Mouse (Mus musculus) neural tube, embryonic 14.5 days (tissue): ENCODE results near the gene Map4k5. TPM values are rescaled to one million over a fixed set of nuclear protein-coding genes. Genes with fewer than 3 reads are reported as not detected.
A peak's percentile ranks its signal among the peaks of the same experiment; 100 is the strongest.

Experiments used
- ATAC-seq: fragments of 200-750 bp; cut with Nextera tagmentation; 2 replicates; pipeline ENCODE4 v1.8.0; 2017; ENCODE audit warnings: low read depth, mild to moderate bottlenecking, moderate TSS enrichment, moderate library complexity
- H3K27ac ChIP-seq: fragments of 300-500 bp; sonication (generic); 2 replicates; pipeline ENCODE4 v1.5.1; 2014; ENCODE audit warnings: low read depth, mild to moderate bottlenecking, control low read depth, low read length, moderate library complexity, mixed read lengths
- H3K27me3 ChIP-seq: fragments of 300-500 bp; sonication (generic); 2 replicates; pipeline ENCODE4 v1.6.1; 2014; ENCODE audit warnings: low read length; ENCODE audit not compliant: control insufficient read depth, insufficient read depth
- H3K36me3 ChIP-seq: fragments of 300-500 bp; sonication (generic); 2 replicates; pipeline ENCODE4 v1.6.1; 2014; ENCODE audit warnings: low read length, mixed read lengths; ENCODE audit not compliant: control insufficient read depth, insufficient read depth
- H3K4me1 ChIP-seq: fragments of 300-500 bp; sonication (generic); 2 replicates; pipeline ENCODE4 v1.6.1; 2014; ENCODE audit warnings: low read length; ENCODE audit not compliant: control insufficient read depth, insufficient read depth
- H3K4me2 ChIP-seq: fragments of 300-500 bp; sonication (generic); 2 replicates; pipeline ENCODE4 v1.6.1; 2014; ENCODE audit warnings: mild to moderate bottlenecking, low read depth, low read length, control low read depth
- H3K4me3 ChIP-seq: fragments of 300-500 bp; sonication (generic); 2 replicates; pipeline ENCODE4 v1.5.1; 2014; ENCODE audit warnings: low read depth, low read length, control low read depth, mixed read lengths
- H3K9ac ChIP-seq: fragments of 300-500 bp; sonication (generic); replicated peaks from 2 replicates; pipeline ENCODE4 v1.6.1; 2014; ENCODE audit warnings: low read depth, mild to moderate bottlenecking, control low read depth, low read length, mixed read lengths
- H3K9me3 ChIP-seq: fragments of 300-500 bp; sonication (generic); 2 replicates; pipeline ENCODE4 v1.6.1; 2016; ENCODE audit warnings: low read length; ENCODE audit not compliant: control insufficient read depth
- WGBS: fragments of 180-500 bp; shearing (Covaris S2); extraction: QIAGEN DNeasy Blood & Tissue Kit; methylation state at CpG from one replicate; pipeline ENCODE4 v1.1.7; 2014; 5-methylcytosine and 5-hydroxymethylcytosine counted together
- polyA plus RNA-seq: library from polyadenylated mRNA; unstranded; fragments of >200 nt; fragmentation: Nextera tagmentation; extraction: Ambion mirVana; gene quantifications from 2 replicates; pipeline ENCODE4 v1.2.1, GENCODE M21; 2014

Map4k5 gene
- polyA plus RNA-seq, 1 experiment from 2014 or later = 35.3 TPM

GRCm38 (mm10) chr12:69879172-69879665, 13.8 kb downstream of the Map4k5 start:
- Histone ChIP-seq H3K36me3 (no peaks in the 10 kb centered on the region), H3K4me1 (peaks cover 9% of the 10 kb centered on the region; the same call in 1 of the 2 replicates), H3K9me3 (no peaks in the 10 kb centered on the region), H3K27ac (no peak overlapping the region), H3K4me3 (no peak overlapping the region), H3K9ac (no peak overlapping the region), H3K27me3 (no peaks in the 10 kb centered on the region), H3K4me2 (no peak overlapping the region)
- WGBS = 5% methylated on average over 4 of the region's 4 CpGs
- ATAC-seq = 0 out of 2 replicates have a peak, but pooled peaks have one; percentile 34

GRCm38 (mm10) chr12:69877842-69878363, 15.1 kb downstream of the Map4k5 start:
- peaks cover 9% of the 10 kb centered on the region; the same call in 1 of the 2 replicates for H3K4me1 ChIP-seq
- 87% methylated on average over 9 of the region's 9 CpGs for WGBS
- H3K4me2 ChIP-seq = no peak overlapping the region
- H3K27ac ChIP-seq = no peak overlapping the region
- H3K4me3 ChIP-seq = no peak overlapping the region
- H3K9me3 ChIP-seq = no peaks in the 10 kb centered on the region
- no peak overlapping the region for H3K9ac ChIP-seq
- H3K27me3 ChIP-seq = no peaks in the 10 kb centered on the region
- no peak for ATAC-seq
- H3K36me3 ChIP-seq = no peaks in the 10 kb centered on the region

GRCm38 (mm10) chr12:69871632-69872031, 21.4 kb downstream of the Map4k5 start:
- H3K4me2 ChIP-seq = no peak overlapping the region
- WGBS = 96% methylated on average over 5 of the region's 5 CpGs
- H3K27me3 ChIP-seq = no peaks in the 10 kb centered on the region
- no peaks in the 10 kb centered on the region for H3K9me3 ChIP-seq
- no peaks in the 10 kb centered on the region for H3K36me3 ChIP-seq
- H3K9ac ChIP-seq = no peak overlapping the region
- H3K4me3 ChIP-seq = no peak overlapping the region
- no peaks in the 10 kb centered on the region for H3K4me1 ChIP-seq
- H3K27ac ChIP-seq = no peak overlapping the region
- no peak for ATAC-seq

- no peaks in the 10 kb centered on the region for H3K4me1 ChIP-seq
- ATAC-seq = no peak
- no peak overlapping the region for H3K4me3 ChIP-seq
- H3K36me3 ChIP-seq = no peaks in the 10 kb centered on the region; the same call in 1 of the 2 replicates
- H3K27ac ChIP-seq = no peak overlapping the region
- H3K27me3 ChIP-seq = no peaks in the 10 kb centered on the region
- 88% methylated on average over 5 of the region's 5 CpGs for WGBS
- H3K9me3 ChIP-seq = no peaks in the 10 kb centered on the region
- H3K4me2 ChIP-seq = no peak overlapping the region
- H3K9ac ChIP-seq = no peak overlapping the region
Observed at GRCm38 (mm10) chr12:69867338-69867737, 25.7 kb downstream of the Map4k5 start.

- no peak for ATAC-seq
- Histone ChIP-seq H3K27me3 (no peaks in the 10 kb centered on the region), H3K4me3 (no peak overlapping the region), H3K4me1 (no peaks in the 10 kb centered on the region), H3K4me2 (no peak overlapping the region), H3K9me3 (no peaks in the 10 kb centered on the region), H3K9ac (no peak overlapping the region), H3K27ac (no peak overlapping the region), H3K36me3 (no peaks in the 10 kb centered on the region; the same call in 1 of the 2 replicates)
- WGBS = 60% methylated on average over 4 of the region's 4 CpGs
Observed at GRCm38 (mm10) chr12:69864164-69864692, 28.8 kb downstream of the Map4k5 start.

GRCm38 (mm10) chr12:69863505-69863904, 29.5 kb downstream of the Map4k5 start:
- no peak for ATAC-seq
- Histone ChIP-seq H3K9me3 (no peaks in the 10 kb centered on the region), H3K4me1 (no peaks in the 10 kb centered on the region), H3K27me3 (no peaks in the 10 kb centered on the region), H3K36me3 (no peaks in the 10 kb centered on the region; the same call in 1 of the 2 replicates), H3K4me2 (no peak overlapping the region), H3K4me3 (no peak overlapping the region), H3K27ac (no peak overlapping the region), H3K9ac (no peak overlapping the region)
- WGBS = 81% methylated on average over 5 of the region's 5 CpGs

GRCm38 (mm10) chr12:69858847-69859246, 34.2 kb downstream of the Map4k5 start:
- WGBS = 95% methylated on average over 4 of the region's 4 CpGs
- Histone ChIP-seq H3K36me3 (peaks cover 8% of the 10 kb centered on the region), H3K27ac (no peak overlapping the region), H3K4me3 (no peak overlapping the region), H3K9me3 (no peaks in the 10 kb centered on the region), H3K9ac (no peak overlapping the region), H3K4me2 (no peak overlapping the region), H3K27me3 (no peaks in the 10 kb centered on the region), H3K4me1 (no peaks in the 10 kb centered on the region)
- no peak for ATAC-seq

GRCm38 (mm10) chr12:69857597-69857996, 35.4 kb downstream of the Map4k5 start:
- no peak overlapping the region for H3K4me3 ChIP-seq
- H3K9me3 ChIP-seq = no peaks in the 10 kb centered on the region
- no peaks in the 10 kb centered on the region for H3K4me1 ChIP-seq
- H3K27me3 ChIP-seq = no peaks in the 10 kb centered on the region
- H3K36me3 ChIP-seq = peaks cover 8% of the 10 kb centered on the region
- no peak overlapping the region for H3K27ac ChIP-seq
- 96% methylated on average over 2 of the region's 2 CpGs for WGBS
- no peak overlapping the region for H3K4me2 ChIP-seq
- no peak for ATAC-seq
- no peak overlapping the region for H3K9ac ChIP-seq

GRCm38 (mm10) chr12:69856398-69856797, 36.6 kb downstream of the Map4k5 start:
- 93% methylated on average over 10 of the region's 10 CpGs for WGBS
- Histone ChIP-seq H3K27me3 (no peaks in the 10 kb centered on the region), H3K36me3 (peaks cover 12% of the 10 kb centered on the region), H3K4me3 (no peak overlapping the region), H3K9ac (no peak overlapping the region), H3K27ac (no peak overlapping the region), H3K4me1 (no peaks in the 10 kb centered on the region), H3K4me2 (no peak overlapping the region), H3K9me3 (no peaks in the 10 kb centered on the region)
- no peak for ATAC-seq
